Mouse (Mus musculus) monocyte, adult 5-6 weeks (primary cell): ENCODE measurements at regions not wholly inside any gene's neighbourhood (a gene's known extent, or its start where the extent isn't known, plus 50 kb on each side); places are given as distances from the start of the nearest gene placed in this dataset.

ENCODE experiments used
- ATAC-seq: fragments of 153-309, 156-312 bp; replicated peaks from 2 replicates; pipeline ENCODE4 v1.8.0; 2017; ENCODE audit warnings: mild to moderate bottlenecking; ENCODE audit not compliant: low TSS enrichment, insufficient number of reproducible peaks, severe bottlenecking, poor library complexity, low FRiP score

GRCm38 (mm10) chr10:8086442-8086841 lies 130.4 kb upstream of the Tab2 start:
- ATAC-seq, result no peak

- ATAC-seq, result no peak
Observed at GRCm38 (mm10) chr10:8077904-8078811, 122.1 kb upstream of the Tab2 start.

GRCm38 (mm10) chr10:8072463-8072862 lies 116.4 kb upstream of the Tab2 start:
- peak; percentile 65; the same call in 1 of the 2 replicates for ATAC-seq

- ATAC-seq, result no peak
Observed at GRCm38 (mm10) chr10:8071858-8072257, 115.8 kb upstream of the Tab2 start.

DNA sequence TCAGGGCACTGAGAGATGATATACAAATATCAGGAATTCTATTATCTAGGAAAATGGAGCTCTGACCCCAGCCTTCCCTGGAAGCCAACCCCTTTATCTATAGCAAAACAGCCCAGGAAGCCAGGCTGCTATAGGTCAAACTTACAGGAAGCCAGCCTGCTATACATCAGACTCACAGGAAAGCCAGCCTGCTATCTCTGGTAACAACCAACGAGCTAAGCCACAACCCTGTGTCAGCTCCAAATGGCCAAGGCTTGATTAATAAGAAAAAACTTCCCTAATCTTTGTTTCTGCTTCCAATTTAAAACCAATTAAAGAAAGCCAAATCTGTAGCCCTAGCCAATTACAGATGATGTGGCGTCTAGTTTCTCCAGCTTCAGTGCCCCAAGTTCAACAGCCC lies 114.4 kb upstream of the Tab2 start:
- ATAC-seq, result no peak

DNA sequence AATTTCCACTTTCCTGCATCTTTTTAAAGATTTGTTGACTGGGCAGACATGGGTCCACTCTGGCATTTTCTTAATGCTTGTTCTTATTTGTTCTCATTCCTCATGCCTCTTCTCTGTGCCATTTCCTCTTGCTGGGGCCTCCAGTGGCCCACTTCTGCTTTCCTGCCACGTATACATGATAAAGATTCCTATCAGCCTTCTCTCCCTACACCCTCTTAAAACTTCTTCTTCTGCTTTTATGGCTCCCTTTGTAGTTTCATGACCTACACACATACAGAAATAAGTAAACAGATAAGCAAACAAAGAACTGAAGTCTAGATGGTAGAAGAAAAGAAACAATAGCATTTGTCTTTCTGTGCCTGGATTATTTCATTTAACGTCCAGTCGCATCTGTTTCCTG lies 110.9 kb upstream of the Tab2 start:
- peak; percentile 72 for ATAC-seq

DNA sequence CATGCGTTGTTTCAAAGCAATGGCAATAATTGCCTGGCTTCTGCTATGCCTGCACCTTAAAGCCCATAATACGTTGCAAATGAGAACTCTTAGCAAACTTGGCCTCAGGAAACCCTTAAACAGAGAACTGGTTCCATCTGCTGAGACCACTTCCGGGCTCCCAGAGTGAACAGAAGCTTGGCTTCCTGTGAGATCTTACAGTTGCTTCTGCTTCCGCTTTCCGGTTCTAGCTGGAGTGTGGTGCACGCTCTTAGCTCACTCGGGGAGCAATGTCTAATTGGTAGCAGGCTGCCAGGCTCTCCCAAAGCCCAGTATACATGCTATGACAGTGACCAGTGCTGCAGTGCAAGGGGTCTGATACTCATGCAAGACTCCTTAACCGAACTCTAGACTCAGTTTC lies 109.7 kb upstream of the Tab2 start:
- ATAC-seq, result peak; percentile 86

DNA sequence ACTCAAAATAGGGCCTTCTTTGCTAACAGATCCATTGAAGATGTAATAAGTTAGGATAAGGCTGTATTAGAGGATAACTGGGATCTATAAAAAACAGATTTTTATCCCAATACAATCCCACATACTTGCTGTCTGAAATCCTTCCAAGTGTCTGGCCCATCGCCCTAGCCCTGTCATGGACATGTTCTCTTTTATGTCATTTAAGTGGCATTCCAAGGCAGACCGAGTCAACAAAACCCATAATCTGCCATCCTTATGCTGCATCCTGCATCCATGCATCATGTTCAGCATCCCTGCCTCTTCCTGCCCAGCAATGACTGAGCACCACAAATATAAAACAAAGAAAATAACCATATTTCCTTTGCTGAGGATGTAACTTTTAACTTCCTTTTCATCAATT lies 108.3 kb upstream of the Tab2 start:
- no peak for ATAC-seq

DNA sequence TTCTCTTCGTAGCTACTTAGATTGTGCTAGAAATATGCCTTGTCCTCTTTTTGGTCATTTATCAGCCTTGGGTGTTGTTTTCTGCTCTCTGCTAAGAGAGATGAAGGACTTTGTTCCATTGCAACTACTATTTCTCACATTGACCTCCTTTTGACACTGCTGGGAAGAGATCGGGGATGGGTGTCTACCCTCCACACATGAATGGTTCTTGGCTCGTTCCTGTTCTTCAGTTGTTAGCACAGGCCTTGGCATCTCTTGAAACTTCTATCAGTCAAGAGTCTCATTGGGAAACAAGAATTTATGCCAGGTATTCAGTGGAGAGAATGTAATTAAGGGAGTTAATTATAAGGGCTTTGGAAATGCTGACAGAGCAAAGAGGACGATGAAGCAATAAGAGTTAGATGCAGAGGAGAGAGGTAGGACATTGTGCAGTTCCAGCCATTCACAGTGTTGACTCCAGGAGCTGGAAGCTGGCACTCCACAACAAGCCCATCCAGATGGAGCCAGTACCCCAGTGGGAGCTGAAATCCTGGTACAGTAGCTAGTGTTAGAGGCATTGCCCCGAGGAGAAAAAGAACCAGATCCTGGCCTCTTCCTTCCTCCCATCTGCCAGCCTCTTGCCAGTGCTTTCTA lies 107.5 kb upstream of the Tab2 start:
- no peak for ATAC-seq

DNA sequence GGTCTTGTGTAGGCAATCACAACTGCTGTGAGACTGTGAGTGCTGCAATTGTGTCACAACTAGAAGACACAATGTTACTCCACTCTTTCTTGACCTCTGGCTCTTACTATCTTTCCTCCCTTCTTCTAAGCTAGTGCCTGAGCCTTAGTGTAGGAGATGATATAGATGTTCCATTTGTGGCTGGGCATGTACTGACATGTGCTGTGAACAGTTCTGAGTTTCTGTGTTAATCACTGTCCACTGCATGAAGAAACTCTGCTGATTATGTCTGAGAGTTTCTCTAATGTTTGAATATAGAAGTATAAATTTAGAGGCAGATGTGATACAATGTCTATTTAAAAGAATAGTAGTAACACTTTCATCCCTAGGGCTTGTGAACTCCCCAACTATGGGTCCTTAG lies 105.0 kb upstream of the Tab2 start:
- no peak for ATAC-seq

- no peak for ATAC-seq
Observed at GRCm38 (mm10) chr10:8059769-8060168, 103.7 kb upstream of the Tab2 start.

DNA sequence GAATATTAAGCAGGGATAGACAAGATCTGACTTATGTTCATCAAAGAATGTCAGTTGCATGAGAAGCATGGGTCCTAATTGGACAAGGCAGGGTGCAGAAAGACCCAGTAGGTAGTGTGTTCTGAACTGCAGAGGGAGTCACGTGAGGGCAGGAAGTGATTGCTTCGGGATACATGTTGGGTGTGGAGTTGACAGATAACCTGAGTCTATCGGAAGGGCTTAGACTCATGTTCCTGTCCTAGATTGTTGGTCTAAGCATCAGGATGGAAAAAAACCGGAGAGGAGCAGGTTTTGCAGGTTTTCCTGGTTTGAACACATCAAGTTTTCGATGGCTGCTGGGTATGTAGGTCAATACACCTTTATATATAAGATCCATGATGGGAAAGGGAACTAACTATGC lies 101.8 kb upstream of the Tab2 start:
- no peak for ATAC-seq

DNA sequence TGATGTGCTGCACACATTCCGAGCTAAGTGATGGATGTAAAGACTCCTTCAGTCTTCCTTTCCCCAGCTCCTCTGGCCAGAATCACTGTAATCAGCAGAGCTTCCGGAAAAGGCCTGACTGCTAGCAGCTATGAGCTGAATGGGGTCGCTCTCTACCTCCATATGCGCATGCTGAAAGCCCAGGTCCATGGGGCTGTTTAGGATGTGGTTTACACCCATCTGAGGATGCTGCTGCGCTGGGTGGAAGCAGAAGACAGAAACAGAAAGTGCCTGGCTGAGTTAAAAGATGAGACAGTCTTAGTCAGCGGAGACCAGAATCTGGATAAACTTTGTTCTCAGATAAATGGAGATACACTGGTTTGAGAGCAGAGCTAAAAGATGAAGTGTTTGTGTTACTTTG lies 99.3 kb upstream of the Tab2 start:
- peak; percentile 90 for ATAC-seq

- no peak for ATAC-seq
Observed at GRCm38 (mm10) chr10:8043416-8044163, 87.6 kb upstream of the Tab2 start.

GRCm38 (mm10) chr10:8042306-8042705 lies 86.3 kb upstream of the Tab2 start:
- no peak for ATAC-seq

- no peak for ATAC-seq
Observed at GRCm38 (mm10) chr10:8041790-8042189, 85.8 kb upstream of the Tab2 start.

DNA sequence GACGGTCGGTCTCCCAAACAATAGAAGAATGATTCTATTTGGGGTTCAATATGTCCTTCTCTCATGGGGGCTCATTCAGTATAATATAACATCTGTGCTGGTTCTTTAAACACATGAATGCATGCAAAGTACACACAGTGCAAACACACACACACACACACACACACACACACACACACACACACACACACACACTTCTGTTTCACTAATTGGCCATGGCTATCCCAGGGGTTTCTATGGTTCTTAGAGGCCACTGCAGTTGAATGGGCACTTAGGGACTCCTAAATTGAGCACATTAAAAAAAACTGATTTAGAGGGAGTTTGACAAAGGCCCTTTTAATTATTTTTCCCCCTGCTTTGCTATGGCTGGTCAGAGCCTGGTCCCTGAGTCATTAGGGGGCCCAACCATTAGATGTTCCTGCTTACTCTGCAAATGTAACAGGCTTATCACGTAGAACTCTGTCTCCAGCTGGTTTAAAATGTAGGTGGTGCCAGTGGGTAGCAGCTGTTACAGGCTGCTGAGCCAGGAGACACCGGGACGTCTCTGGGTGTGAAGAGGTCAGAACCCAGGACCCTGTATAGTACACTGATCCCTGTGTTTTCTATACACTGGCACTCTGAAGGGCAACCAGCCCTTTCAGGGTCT lies 82.1 kb upstream of the Tab2 start:
- no peak for ATAC-seq

GRCm38 (mm10) chr10:8036293-8036692 lies 80.3 kb upstream of the Tab2 start:
- ATAC-seq, result no peak

DNA sequence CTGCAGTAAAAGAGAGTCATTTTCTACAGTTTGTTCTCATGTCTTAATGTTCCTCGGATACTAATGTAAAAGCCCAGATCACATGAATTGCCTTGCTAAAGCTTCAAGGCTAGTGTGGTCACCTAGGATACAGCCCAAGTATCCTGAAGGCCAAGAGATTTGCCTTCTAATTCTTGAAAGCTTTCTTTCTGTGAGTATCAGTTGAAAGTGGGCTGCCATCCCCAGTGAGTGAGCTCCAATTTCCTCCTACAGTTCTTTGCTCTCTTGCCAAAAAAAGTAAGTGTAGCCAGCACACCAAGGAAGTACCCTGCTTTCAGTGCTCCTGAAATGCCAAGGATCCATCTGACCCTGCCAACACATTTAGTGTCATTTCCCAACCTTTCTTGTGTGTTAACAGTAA lies 79.3 kb upstream of the Tab2 start:
- ATAC-seq, result no peak
